Mouse (Mus musculus) stomach, embryonic 14.5 days (tissue): ENCODE measurements around the gene Mettl3. TPM values are rescaled to one million over a fixed set of nuclear protein-coding genes. Genes with fewer than 3 reads are reported as not detected.
A peak's percentile ranks its signal among the peaks of the same experiment; 100 is the strongest.

Experiments
- ATAC-seq: fragments of 200-750 bp; cut with Nextera tagmentation; 2 replicates; pipeline ENCODE4 v1.8.0; 2017; ENCODE audit warnings: low read depth, moderate TSS enrichment; ENCODE audit not compliant: insufficient number of reproducible peaks, insufficient read depth, low FRiP score
- H3K27ac ChIP-seq: fragments of 300-500 bp; sonication (generic); 2 replicates; pipeline ENCODE4 v1.5.1; 2014; ENCODE audit warnings: mild to moderate bottlenecking, low read length, moderate library complexity, mixed read lengths
- H3K27me3 ChIP-seq: fragments of 300-500 bp; sonication (generic); 2 replicates; pipeline ENCODE4 v1.6.1; 2014; ENCODE audit warnings: low read length, control low read depth, mixed read lengths; ENCODE audit not compliant: control insufficient read depth, insufficient read depth
- H3K36me3 ChIP-seq: fragments of 300-500 bp; sonication (generic); 2 replicates; pipeline ENCODE4 v1.6.1; 2014; ENCODE audit warnings: mild to moderate bottlenecking, control low read depth, low read length, moderate library complexity, mixed read lengths; ENCODE audit not compliant: control insufficient read depth, insufficient read depth
- H3K4me1 ChIP-seq: fragments of 300-500 bp; sonication (generic); 2 replicates; pipeline ENCODE4 v1.6.1; 2014; ENCODE audit warnings: low read length, control low read depth, mixed read lengths; ENCODE audit not compliant: control insufficient read depth, insufficient read depth
- H3K4me2 ChIP-seq: fragments of 300-500 bp; sonication (generic); replicated peaks from 2 replicates; pipeline ENCODE4 v1.6.1; 2014; ENCODE audit warnings: low read depth, low read length, control low read depth
- H3K4me3 ChIP-seq: fragments of 300-500 bp; sonication (generic); 2 replicates; pipeline ENCODE4 v1.5.1; 2014; ENCODE audit warnings: low read depth, low read length, control low read depth
- H3K9ac ChIP-seq: fragments of 300-500 bp; sonication (generic); replicated peaks from 2 replicates; pipeline ENCODE4 v1.6.1; 2014; ENCODE audit warnings: low read depth, mild to moderate bottlenecking, control low read depth, low read length, moderate library complexity, mixed read lengths
- H3K9me3 ChIP-seq: fragments of 300-500 bp; sonication (generic); 2 replicates; pipeline ENCODE4 v1.6.1; 2016; ENCODE audit warnings: low read depth, low read length, control low read depth; ENCODE audit not compliant: control insufficient read depth
- WGBS: fragments of 180-500 bp; shearing (Covaris S2); extraction: QIAGEN DNeasy Blood & Tissue Kit; methylation state at CpG from one replicate; pipeline ENCODE4 v1.1.7; 2014; 5-methylcytosine and 5-hydroxymethylcytosine counted together
- polyA plus RNA-seq: library from polyadenylated mRNA; unstranded; fragments of >200 nt; fragmentation: Nextera tagmentation; extraction: Ambion mirVana; gene quantifications from 2 replicates; pipeline ENCODE4 v1.2.1, GENCODE M21; 2014

The Mettl3 gene
- polyA plus RNA-seq, 1 experiment from 2014 or later = 45.3 TPM

DNA sequence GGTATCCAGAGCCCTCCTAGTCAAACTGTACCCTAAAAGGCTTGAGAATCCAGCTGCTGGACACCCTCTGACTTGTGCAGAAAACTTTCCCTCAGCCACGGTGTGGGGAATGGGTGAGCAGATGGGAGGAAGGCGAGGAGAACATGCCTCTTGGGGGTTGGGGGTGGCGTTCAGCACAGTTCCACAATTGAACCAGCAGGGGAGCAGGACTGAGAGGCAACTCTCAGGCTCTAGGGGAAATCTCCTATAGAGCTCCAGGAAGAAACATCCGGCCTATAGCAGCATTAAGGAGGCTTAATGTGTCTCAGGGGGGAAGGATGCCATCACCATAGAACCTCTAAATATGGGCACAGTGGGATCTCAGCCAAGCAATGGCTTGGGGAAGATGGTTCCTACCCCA lies 21.0 kb upstream of the Mettl3 start:
- no peak overlapping the region for H3K9ac ChIP-seq
- H3K27me3 ChIP-seq = 0 out of 2 replicates have a peak, but pooled peaks cover 4% of the 10 kb centered on the region
- peak; percentile 28; the same call in 1 of the 2 replicates for ATAC-seq
- WGBS = 14% methylated on average over 4 of the region's 4 CpGs
- no peak overlapping the region for H3K27ac ChIP-seq
- 0 out of 2 replicates have a peak, but pooled peaks cover 4% of the 10 kb centered on the region for H3K4me1 ChIP-seq
- no peak overlapping the region for H3K4me2 ChIP-seq
- H3K36me3 ChIP-seq = no peaks in the 10 kb centered on the region
- no peak overlapping the region for H3K4me3 ChIP-seq
- no peaks in the 10 kb centered on the region for H3K9me3 ChIP-seq

DNA sequence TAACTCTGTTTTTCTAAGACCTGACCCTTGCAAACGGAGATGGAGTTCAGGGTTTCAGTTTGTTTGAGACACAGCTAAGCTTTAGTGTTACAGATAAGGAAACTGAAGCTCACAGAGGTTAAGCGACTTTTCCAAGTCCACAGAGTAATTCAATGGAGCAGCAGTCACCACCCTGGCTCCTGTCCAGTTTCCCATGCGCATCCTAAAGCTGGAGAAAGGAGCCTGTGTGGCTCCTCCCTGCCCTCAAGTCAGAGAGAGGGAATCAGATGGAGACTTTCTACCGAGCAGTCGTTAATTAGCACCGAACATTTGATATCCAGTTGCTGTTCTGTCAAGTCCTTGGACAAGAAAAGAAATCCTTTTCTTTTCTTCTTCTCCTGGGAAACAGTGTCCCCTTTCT lies 14.4 kb upstream of the Mettl3 start:
- no peak overlapping the region for H3K9ac ChIP-seq
- no peak overlapping the region for H3K4me2 ChIP-seq
- H3K4me1 ChIP-seq = peaks cover 13% of the 10 kb centered on the region
- no peak overlapping the region for H3K4me3 ChIP-seq
- H3K9me3 ChIP-seq = no peaks in the 10 kb centered on the region
- no peaks in the 10 kb centered on the region; the same call in 1 of the 2 replicates for H3K36me3 ChIP-seq
- 57% methylated on average over 6 of the region's 6 CpGs for WGBS
- ATAC-seq = no peak
- no peak overlapping the region for H3K27ac ChIP-seq
- no peaks in the 10 kb centered on the region for H3K27me3 ChIP-seq

DNA sequence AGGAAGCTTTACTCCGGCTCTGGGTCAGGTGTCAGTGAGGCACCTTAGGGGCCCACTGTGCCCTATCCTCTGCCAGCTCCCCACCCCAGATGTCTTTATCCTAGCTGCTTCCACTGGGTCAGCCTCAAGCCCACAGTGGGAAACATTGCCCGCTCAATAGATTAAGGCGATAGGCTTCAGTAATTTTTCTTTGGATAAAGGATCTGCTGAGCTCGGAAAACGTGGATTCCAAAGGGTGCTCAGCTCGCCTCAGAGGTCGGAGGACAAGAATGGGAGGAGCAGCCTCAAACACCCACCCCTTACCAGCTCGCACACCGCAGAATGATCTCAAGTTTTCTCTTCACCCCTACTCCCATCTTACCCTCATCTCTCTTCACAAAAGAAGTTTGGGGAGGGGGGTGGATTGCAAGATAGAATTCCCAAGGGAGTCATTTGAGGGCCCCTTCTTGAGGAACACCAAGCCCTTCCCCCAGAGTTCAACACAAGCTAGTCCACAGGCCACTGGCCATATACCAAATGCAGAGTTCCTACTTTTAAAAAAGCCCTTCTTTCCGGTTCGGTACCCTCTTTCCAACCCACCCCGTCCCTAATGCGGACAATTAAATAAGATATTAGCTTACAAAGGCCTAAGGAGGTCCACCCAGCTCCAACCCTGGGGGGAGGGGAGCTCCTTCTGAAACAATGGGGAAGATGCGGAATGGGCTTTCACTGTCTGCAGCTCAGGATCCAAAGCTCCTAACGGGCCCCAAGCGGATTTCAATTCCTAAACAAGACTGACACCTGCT lies 11.7 kb upstream of the Mettl3 start:
- Histone ChIP-seq H3K9me3 (no peaks in the 10 kb centered on the region), H3K27me3 (no peaks in the 10 kb centered on the region), H3K27ac (peak overlapping the region; percentile 91), H3K4me3 (peak overlapping the region; percentile 74), H3K4me1 (peaks cover 13% of the 10 kb centered on the region), H3K4me2 (peak overlapping the region; percentile 83), H3K9ac (peak overlapping the region; percentile 84; the same call in 1 of the 2 replicates), H3K36me3 (peaks cover 25% of the 10 kb centered on the region)
- 7% methylated on average over 16 of the region's 16 CpGs for WGBS
- peak; percentile 66 for ATAC-seq

DNA sequence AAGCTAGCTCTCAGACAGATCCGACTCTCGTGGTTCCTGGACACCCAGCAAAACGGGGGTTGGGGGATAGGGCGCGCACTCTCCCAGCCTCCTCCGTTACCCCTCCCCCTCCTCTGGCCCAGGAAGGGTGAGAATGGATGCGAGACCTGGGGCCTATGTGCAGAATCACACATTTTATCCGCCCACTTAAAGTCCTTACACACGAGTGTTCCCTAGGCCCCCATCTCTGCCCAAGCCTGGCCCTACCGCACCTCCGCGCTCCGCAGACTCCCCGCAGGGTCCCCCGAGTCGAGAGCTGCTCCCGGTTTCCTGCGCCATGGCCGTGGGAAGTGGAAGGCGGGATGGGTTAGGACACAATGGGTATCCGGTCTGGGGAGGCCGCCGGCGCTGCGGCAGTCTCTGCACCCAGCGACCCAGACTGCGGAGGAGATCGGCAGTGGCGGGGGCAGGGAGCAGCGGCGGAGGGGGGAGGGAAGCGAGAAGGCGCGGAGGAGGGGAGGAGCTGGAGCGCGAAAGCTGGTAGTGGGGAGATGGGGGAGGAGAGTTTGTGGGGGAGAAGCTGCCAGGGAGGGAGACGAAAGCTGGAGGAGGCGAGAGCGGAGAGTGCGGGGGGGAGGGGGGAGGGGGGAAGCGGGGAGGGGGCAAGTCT lies 11.0 kb upstream of the Mettl3 start:
- Histone ChIP-seq H3K4me3 (peak overlapping the region; percentile 74), H3K36me3 (peaks cover 25% of the 10 kb centered on the region), H3K27me3 (no peaks in the 10 kb centered on the region), H3K9me3 (no peaks in the 10 kb centered on the region), H3K27ac (peak overlapping the region; percentile 91), H3K4me2 (peak overlapping the region; percentile 83), H3K4me1 (peaks cover 13% of the 10 kb centered on the region), H3K9ac (peak overlapping the region; percentile 84)
- WGBS = 0% methylated on average over 36 of the region's 41 CpGs
- ATAC-seq = peak; percentile 85

DNA sequence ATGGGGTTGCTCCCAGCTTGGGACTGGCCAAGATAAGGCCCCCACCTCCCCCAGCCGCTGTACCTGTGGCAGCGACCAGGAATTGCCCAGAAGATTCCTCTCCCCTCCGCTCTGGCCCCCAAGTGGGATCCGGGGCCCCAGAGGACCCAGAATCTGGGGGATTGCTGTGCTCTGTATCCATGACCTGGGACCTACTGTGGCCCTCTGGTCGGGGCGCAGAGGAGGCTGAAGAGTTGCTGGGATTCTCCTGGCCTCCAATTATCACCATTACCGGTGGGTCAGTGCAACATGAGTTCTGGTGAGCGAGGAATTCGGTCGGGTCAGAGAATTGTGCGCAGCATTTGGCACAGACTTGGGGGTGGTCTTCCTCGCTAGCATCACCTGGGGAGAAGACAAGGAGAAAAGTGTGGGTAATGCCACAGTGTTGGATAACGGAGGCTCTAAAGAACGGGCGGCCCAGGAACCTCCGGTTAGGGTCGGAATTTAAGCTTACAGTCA lies 10.4 kb upstream of the Mettl3 start:
- H3K4me2 ChIP-seq = peak overlapping the region; percentile 83
- H3K9ac ChIP-seq = peak overlapping the region; percentile 84
- peaks cover 25% of the 10 kb centered on the region for H3K36me3 ChIP-seq
- H3K4me3 ChIP-seq = peak overlapping the region; percentile 74
- peak overlapping the region; percentile 91 for H3K27ac ChIP-seq
- H3K4me1 ChIP-seq = peaks cover 13% of the 10 kb centered on the region
- WGBS = 2% methylated on average over 17 of the region's 17 CpGs
- H3K9me3 ChIP-seq = no peaks in the 10 kb centered on the region
- H3K27me3 ChIP-seq = no peaks in the 10 kb centered on the region
- no peak for ATAC-seq

DNA sequence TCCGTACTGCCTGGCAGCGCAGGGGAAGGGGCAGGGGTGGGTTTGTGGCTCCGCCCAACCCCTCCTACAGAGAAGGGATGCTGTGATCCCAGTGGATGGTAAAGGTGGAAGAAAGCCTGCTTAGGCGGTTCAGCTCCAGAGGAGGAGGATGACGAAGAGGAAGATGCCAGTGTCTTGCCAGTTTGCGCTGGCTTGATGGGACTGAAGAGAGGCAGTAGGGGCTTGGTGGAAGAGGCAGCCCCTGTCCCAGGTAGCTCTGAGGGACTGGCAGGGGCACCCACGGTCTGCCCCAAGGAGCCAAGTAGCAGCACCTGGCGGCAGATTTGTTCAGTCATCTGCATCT lies 9.9 kb upstream of the Mettl3 start:
- ATAC-seq = no peak
- peaks cover 13% of the 10 kb centered on the region for H3K4me1 ChIP-seq
- H3K9me3 ChIP-seq = no peaks in the 10 kb centered on the region
- peak overlapping the region; percentile 74 for H3K4me3 ChIP-seq
- peak overlapping the region; percentile 84; the same call in 1 of the 2 replicates for H3K9ac ChIP-seq
- peak overlapping the region; percentile 83 for H3K4me2 ChIP-seq
- H3K27ac ChIP-seq = no peak overlapping the region
- WGBS = 44% methylated on average over 8 of the region's 8 CpGs
- peaks cover 25% of the 10 kb centered on the region for H3K36me3 ChIP-seq
- H3K27me3 ChIP-seq = no peaks in the 10 kb centered on the region

DNA sequence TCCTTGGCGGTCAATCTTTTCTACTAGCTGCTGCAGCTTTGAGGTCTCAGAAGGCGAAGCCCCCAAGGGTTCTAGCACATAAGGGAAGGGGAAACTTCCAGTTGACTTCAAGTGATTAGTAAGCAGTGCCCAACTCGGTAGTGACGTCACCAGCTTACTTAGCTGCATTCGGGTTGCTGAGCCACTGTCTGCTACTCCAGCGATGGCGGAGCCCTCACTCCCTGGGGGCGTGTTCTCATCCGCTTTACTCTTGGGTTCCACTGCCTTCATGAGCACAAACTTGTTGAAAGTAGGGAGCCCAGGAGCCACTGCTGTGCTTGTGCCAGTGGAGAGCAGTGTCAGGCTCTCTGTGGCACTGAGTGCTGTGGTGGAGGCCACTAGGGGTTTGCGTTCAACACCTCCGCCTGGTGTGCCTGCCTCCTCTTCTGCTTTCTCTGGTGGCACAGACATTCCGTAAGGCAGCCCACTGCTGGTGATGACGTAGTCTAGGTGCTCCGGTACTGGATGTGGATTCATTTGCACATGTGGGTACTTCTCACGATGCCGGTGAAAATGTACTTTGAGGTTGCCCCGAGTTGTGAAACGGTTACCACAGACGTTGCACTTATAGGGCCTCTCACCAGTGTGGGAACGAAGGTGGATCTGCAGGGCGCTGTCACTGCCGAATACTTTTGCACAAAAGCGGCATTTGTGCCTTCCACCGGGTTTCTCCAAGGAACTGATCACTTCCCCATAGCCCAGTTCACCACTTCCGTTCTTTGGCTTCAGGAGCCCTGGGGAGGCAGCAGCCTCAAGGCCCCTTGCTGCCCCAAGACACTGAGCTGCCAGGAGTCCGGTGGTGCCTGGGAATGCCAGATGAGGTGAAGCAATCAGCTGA lies 9.2 kb upstream of the Mettl3 start:
- Histone ChIP-seq H3K36me3 (peaks cover 25% of the 10 kb centered on the region), H3K4me3 (no peak overlapping the region)
- no peak for ATAC-seq

DNA sequence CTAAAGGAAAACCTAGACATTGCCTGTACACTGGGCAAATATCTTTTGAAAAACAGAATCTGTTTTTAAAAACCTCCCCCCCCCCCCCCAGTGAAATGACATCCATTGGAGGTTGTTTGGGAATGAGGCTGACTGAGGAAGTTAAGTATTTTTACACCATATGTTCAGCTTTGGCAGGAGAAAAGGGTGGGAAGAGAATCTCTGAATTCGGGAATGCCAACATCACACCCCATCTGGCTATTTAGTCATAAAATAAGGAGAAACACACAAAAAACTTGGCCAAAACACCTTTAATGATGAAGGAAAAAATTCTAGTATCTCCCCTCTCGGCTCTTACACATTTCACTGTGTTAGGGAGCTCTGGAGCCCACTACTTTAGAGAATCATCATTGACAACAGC lies 6.0 kb upstream of the Mettl3 start:
- H3K4me3 ChIP-seq = no peak overlapping the region
- no peak overlapping the region for H3K9ac ChIP-seq
- H3K36me3 ChIP-seq = peaks cover 25% of the 10 kb centered on the region
- H3K27me3 ChIP-seq = no peaks in the 10 kb centered on the region
- H3K4me1 ChIP-seq = peaks cover 8% of the 10 kb centered on the region
- WGBS = 84% methylated on average over 2 of the region's 2 CpGs
- H3K27ac ChIP-seq = no peak overlapping the region
- H3K4me2 ChIP-seq = no peak overlapping the region
- no peaks in the 10 kb centered on the region for H3K9me3 ChIP-seq
- ATAC-seq = no peak

More for the DNA sequence above, 9.2 kb upstream of the Mettl3 start:
- Histone ChIP-seq H3K4me2 (peak overlapping the region; percentile 83; the same call in 1 of the 2 replicates), H3K27ac (no peak overlapping the region), H3K9ac (no peak overlapping the region), H3K4me1 (peaks cover 13% of the 10 kb centered on the region), H3K9me3 (no peaks in the 10 kb centered on the region), H3K27me3 (no peaks in the 10 kb centered on the region)
- WGBS = 88% methylated on average over 26 of the region's 26 CpGs
